Mouse (Mus musculus) liver, postnatal 0 days (tissue): ENCODE data around the gene Rbm33.

ENCODE experiments used
- CTCF ChIP-seq: sonication (generic); IDR thresholded peaks from 2 replicates; pipeline ENCODE4 v1.5.1; 2016; ENCODE audit warnings: antibody characterized with exemption, low read depth
- EP300 ChIP-seq: IDR thresholded peaks from 2 replicates; pipeline ENCODE4 v1.6.1; 2016; ENCODE audit warnings: antibody characterized with exemption, low read depth, mild to moderate bottlenecking

GRCm38 (mm10) chr5:28323822-28324221 is 6.9 kb downstream of the Rbm33 start:
- no peak for TF ChIP-seq EP300
- no peak for TF ChIP-seq CTCF
